Mouse (Mus musculus) limb, embryonic 14.5 days (tissue): Measurements from ENCODE around the gene Mpzl3. TPM values are rescaled to one million over a fixed set of nuclear protein-coding genes. Genes with fewer than 3 reads are reported as not detected.
A peak's percentile ranks its signal among the peaks of the same experiment; 100 is the strongest.

Experiments
- ATAC-seq: fragments of 200-750 bp; cut with Nextera tagmentation; 2 replicates; pipeline ENCODE4 v1.8.0; 2017; ENCODE audit warnings: low read depth, moderate number of reproducible peaks, moderate TSS enrichment; ENCODE audit not compliant: low FRiP score
- DNase-seq: peaks from one replicate; pipeline ENCODE4 v3.0.0-alpha.2; 2015; ENCODE audit warnings: low spot score
- H3K27ac ChIP-seq: fragments of 300-500 bp; sonication (generic); replicated peaks from 2 replicates; pipeline ENCODE4 v1.5.1; 2014; ENCODE audit warnings: low read depth, mild to moderate bottlenecking, low read length, moderate library complexity, mixed read lengths
- H3K27me3 ChIP-seq: fragments of 300-500 bp; sonication (generic); 2 replicates; pipeline ENCODE4 v1.6.1; 2014; ENCODE audit warnings: low read length, mixed read lengths; ENCODE audit not compliant: control insufficient read depth, insufficient read depth
- H3K36me3 ChIP-seq: fragments of 300-500 bp; sonication (generic); 2 replicates; pipeline ENCODE4 v1.6.1; 2014; ENCODE audit warnings: mild to moderate bottlenecking, low read length, moderate library complexity, mixed read lengths; ENCODE audit not compliant: control insufficient read depth, insufficient read depth
- H3K4me1 ChIP-seq: fragments of 300-500 bp; sonication (generic); 2 replicates; pipeline ENCODE4 v1.6.1; 2014; ENCODE audit warnings: antibody characterized with exemption, low read length, mixed read lengths; ENCODE audit not compliant: control insufficient read depth, insufficient read depth
- H3K4me2 ChIP-seq: fragments of 300-500 bp; sonication (generic); replicated peaks from 2 replicates; pipeline ENCODE4 v1.6.1; 2014; ENCODE audit warnings: low read depth, mild to moderate bottlenecking, low read length, moderate library complexity; ENCODE audit not compliant: severe bottlenecking
- H3K4me3 ChIP-seq: fragments of 300-500 bp; sonication (generic); replicated peaks from 2 replicates; pipeline ENCODE4 v1.5.1; 2014; ENCODE audit warnings: low read length
- H3K9ac ChIP-seq: fragments of 300-500 bp; sonication (generic); 2 replicates; pipeline ENCODE4 v1.6.1; 2014; ENCODE audit warnings: mild to moderate bottlenecking, low read depth, low read length, moderate library complexity; ENCODE audit not compliant: severe bottlenecking
- H3K9me3 ChIP-seq: fragments of 300-500 bp; sonication (generic); 2 replicates; pipeline ENCODE4 v1.6.1; 2016; ENCODE audit warnings: low read length; ENCODE audit not compliant: control insufficient read depth
- POLR2A ChIP-seq: fragments of 200-500 bp; IDR thresholded peaks from 2 replicates; pipeline ENCODE4 v1.8.0; 2012; ENCODE audit warnings: inconsistent platforms, mild to moderate bottlenecking, moderate library complexity, borderline replicate concordance; ENCODE audit not compliant: insufficient read depth, insufficient read length; ENCODE audit errors: extremely low read depth
- WGBS: fragments of 180-500 bp; shearing (Covaris S2); extraction: QIAGEN DNeasy Blood & Tissue Kit; methylation state at CpG from one replicate; pipeline ENCODE4 v1.1.7; 2014; 5-methylcytosine and 5-hydroxymethylcytosine counted together
- polyA plus RNA-seq, 2 experiments: library from polyadenylated mRNA; depleted of rRNA in 1 of 2; stranded (reverse) in 1 of 2; unstranded in 1 of 2; fragments of >200 nt; fragmentation: Nextera tagmentation in 1 of 2; extraction: Ambion mirVana in 1 of 2; gene quantifications; 2 replicates each; pipeline versions ENCODE4 v1.2.1 to v1.2.3; 2012 to 2014

The Mpzl3 gene
- 1.8 and 2.1 TPM in 2 replicates for polyA plus RNA-seq (2012; rRNA removed)
- 3.9 and 4.7 TPM in 2 replicates for polyA plus RNA-seq (2014; fragmentation: Nextera tagmentation; extraction: Ambion mirVana)

DNA sequence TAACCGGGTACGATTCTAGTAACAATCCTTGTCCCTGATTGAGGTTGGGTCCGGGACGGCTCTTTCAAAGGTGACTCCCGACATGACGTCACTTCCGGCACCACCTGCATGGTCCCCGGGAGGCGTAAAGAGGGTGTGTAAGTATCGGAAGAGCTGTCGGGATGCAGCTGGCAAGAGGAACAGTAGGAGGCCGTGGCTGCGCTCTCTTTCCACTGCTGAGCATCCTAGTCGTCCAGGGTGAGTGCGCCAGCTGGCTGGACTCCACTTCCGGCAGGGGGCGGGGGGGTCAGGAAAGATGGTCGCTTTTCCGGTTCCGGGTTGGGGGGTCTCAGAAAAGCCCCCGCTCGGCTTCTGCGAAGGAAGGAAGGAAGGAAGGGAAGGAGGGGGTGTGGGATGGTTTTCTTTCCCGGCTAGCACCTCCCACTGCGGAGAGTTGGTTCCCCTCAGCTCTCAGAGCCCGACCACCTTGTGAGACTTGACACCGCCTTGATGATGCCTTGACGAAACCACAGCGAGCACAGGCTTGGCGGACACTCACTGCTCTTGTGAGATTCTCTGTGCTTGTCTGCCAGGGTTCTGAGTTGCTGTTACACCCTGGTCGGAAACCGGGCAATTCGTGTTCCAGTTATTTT lies at the start of gene Mpzl3:
Mpzl3 (plus strand) TSS at position 105 of the 632 bp plus-strand sequence.
- Histone ChIP-seq H3K27ac (peak within 1 kb of the TSS; percentile 95), H3K9ac (peak within 1 kb of the TSS; percentile 54), H3K4me2 (peak within 1 kb of the TSS; percentile 63), H3K36me3 (no peaks in the 10 kb centered on the region; the same call in 1 of the 2 replicates), H3K9me3 (no peaks in the 10 kb centered on the region), H3K27me3 (no peaks in the 10 kb centered on the region), H3K4me1 (no peaks in the 10 kb centered on the region), H3K4me3 (peak within 1 kb of the TSS; percentile 60)
- peak; percentile 99 for ATAC-seq
- WGBS: under 1% methylated on average over 30 of the region's 33 CpGs
- DNase-seq: peak; percentile 94
- TF ChIP-seq POLR2A: peak; percentile 74; the same call in 1 of the 2 replicates

GRCm38 (mm10) chr9:45007404-45007803 lies 47.6 kb upstream of the Mpzl3 start:
- no peak overlapping the region for H3K9ac ChIP-seq
- H3K4me2 ChIP-seq: no peak overlapping the region
- H3K4me1 ChIP-seq: no peaks in the 10 kb centered on the region; the same call in 1 of the 2 replicates
- no peak for ATAC-seq
- no peak for DNase-seq
- no peaks in the 10 kb centered on the region for H3K27me3 ChIP-seq
- H3K27ac ChIP-seq: no peak overlapping the region
- no peaks in the 10 kb centered on the region for H3K36me3 ChIP-seq
- 77% methylated on average over 12 of the region's 12 CpGs for WGBS
- no peak for TF ChIP-seq POLR2A
- H3K4me3 ChIP-seq: no peak overlapping the region
- no peaks in the 10 kb centered on the region for H3K9me3 ChIP-seq

GRCm38 (mm10) chr9:45008342-45008741 lies 46.6 kb upstream of the Mpzl3 start:
- Histone ChIP-seq H3K4me3 (no peak overlapping the region), H3K9ac (no peak overlapping the region), H3K4me2 (no peak overlapping the region), H3K9me3 (no peaks in the 10 kb centered on the region), H3K36me3 (no peaks in the 10 kb centered on the region), H3K27me3 (no peaks in the 10 kb centered on the region), H3K4me1 (no peaks in the 10 kb centered on the region; the same call in 1 of the 2 replicates), H3K27ac (no peak overlapping the region)
- no peak for TF ChIP-seq POLR2A
- no peak for ATAC-seq
- WGBS: 81% methylated on average over 4 of the region's 4 CpGs
- no peak for DNase-seq

DNA sequence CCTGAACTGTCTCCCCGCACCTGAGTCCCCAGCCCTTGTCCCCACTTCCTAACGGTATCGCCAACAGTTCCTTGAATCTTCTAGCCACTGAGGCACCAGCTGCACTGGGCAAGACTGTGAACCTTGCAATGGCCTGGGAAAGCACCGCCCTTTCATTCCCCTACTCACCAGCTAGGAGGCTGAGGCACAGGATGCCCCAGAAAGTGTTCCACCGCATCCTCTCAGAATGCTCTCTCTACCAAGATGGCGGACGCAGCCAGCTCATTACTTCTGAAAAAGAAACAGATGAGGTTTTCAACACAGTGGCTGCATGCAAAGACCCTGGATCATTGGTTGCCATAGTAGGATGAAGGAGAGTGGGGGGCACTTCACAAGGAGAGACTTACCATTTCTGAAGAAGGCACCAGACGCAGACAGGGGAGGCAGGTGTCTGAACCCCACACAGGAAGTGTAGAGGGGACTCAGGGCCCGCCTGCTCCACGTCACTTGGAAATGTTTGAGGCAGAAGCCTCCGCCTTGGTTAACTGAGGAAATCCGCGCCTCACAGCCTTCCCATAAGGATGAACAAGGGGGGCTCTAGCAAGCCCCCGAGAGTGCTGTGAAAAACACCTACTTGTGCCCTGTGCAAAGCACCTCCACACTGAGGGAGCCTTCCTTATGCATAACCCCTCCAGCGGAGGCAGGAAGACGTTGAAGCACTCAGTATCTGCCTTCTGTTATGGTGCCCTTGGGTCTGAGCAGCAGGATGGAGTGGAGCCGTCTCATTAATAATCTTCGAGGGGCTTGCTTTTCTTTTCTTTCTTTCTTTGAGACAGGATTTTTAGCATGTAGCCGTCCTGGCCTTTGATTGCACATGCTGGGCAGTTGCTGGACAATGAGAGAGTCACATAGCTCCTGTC lies 45.6 kb upstream of the Mpzl3 start, which contains the start of gene Cd3e:
Cd3e (minus strand) TSS at position 448 of the 899 bp plus-strand sequence.
- no peak within 1 kb of the TSS for H3K27ac ChIP-seq
- H3K9me3 ChIP-seq: no peaks in the 10 kb centered on the region
- DNase-seq (no peak), ATAC-seq (no peak)
- H3K27me3 ChIP-seq: no peaks in the 10 kb centered on the region
- TF ChIP-seq POLR2A: no peak
- H3K9ac ChIP-seq: no peak within 1 kb of the TSS
- H3K4me2 ChIP-seq: no peak within 1 kb of the TSS
- no peak within 1 kb of the TSS for H3K4me3 ChIP-seq
- no peaks in the 10 kb centered on the region; the same call in 1 of the 2 replicates for H3K4me1 ChIP-seq
- 85% methylated on average over 19 of the region's 19 CpGs for WGBS
- no peaks in the 10 kb centered on the region for H3K36me3 ChIP-seq

DNA sequence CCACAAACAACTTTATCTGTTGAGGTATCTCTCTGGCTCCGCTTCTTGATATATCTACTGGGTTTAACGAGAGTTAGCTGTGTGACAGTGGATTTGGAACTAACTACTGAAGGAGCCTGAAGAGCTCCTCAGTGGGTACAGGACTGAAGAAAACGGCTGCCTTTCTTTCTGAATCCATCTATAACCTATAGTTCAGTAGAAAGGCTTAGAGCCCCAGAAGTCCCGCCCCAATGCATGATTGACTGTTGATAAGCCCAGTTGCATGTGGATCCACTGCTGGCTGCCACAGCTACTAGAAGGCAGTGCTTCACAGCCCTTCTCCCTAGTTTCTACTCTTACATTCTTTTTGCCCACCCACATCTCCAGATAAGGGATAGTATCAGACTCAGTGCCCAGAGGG lies 44.5 kb upstream of the Mpzl3 start:
- H3K4me2 ChIP-seq: no peak overlapping the region
- DNase-seq: no peak
- H3K9ac ChIP-seq: no peak overlapping the region
- ATAC-seq: no peak
- no peaks in the 10 kb centered on the region for H3K36me3 ChIP-seq
- H3K4me3 ChIP-seq: no peak overlapping the region
- 78% methylated on average over 4 of the region's 4 CpGs for WGBS
- H3K27ac ChIP-seq: no peak overlapping the region
- no peaks in the 10 kb centered on the region for H3K9me3 ChIP-seq
- no peaks in the 10 kb centered on the region; the same call in 1 of the 2 replicates for H3K4me1 ChIP-seq
- no peaks in the 10 kb centered on the region for H3K27me3 ChIP-seq
- TF ChIP-seq POLR2A: no peak
